Mouse (Mus musculus) heart, embryonic 14.5 days (tissue): ENCODE data around the gene Cbfa2t3. TPM values are rescaled to one million over a fixed set of nuclear protein-coding genes. Genes with fewer than 3 reads are reported as not detected.

ENCODE experiments used
- ATAC-seq: fragments of 200-750 bp; cut with Nextera tagmentation; 2 replicates; pipeline ENCODE4 v1.8.0; 2017; ENCODE audit warnings: low read depth, moderate TSS enrichment; ENCODE audit not compliant: insufficient number of reproducible peaks, insufficient read depth, low FRiP score
- H3K27ac ChIP-seq, 2 experiments: fragments of 200-500 bp in 1 of 2; fragments of 300-500 bp in 1 of 2; sonication (generic) in 1 of 2; replicated peaks in 1 of 2; 2 replicates each; pipeline ENCODE4 v1.5.1; 2012 to 2014; ENCODE audit warnings: low read depth in 2 of 2, low read length in 2 of 2, control low read depth in 1 of 2, mild to moderate bottlenecking in 1 of 2, mixed read lengths in 1 of 2; ENCODE audit not compliant: control insufficient read depth in 1 of 2, insufficient read depth in 1 of 2
- H3K27me3 ChIP-seq: fragments of 300-500 bp; sonication (generic); 2 replicates; pipeline ENCODE4 v1.6.1; 2014; ENCODE audit warnings: mild to moderate bottlenecking, low read length, control low read depth; ENCODE audit not compliant: control insufficient read depth, insufficient read depth
- H3K36me3 ChIP-seq: fragments of 300-500 bp; sonication (generic); 2 replicates; pipeline ENCODE4 v1.6.1; 2014; ENCODE audit warnings: mild to moderate bottlenecking, control low read depth, low read length, mixed read lengths; ENCODE audit not compliant: control insufficient read depth, insufficient read depth
- H3K4me1 ChIP-seq, 2 experiments: fragments of 200-500 bp in 1 of 2; fragments of 300-500 bp in 1 of 2; sonication (generic) in 1 of 2; 2 replicates each; pipeline ENCODE4 v1.6.1; 2012 to 2014; ENCODE audit warnings: low read length in 2 of 2, control low read depth in 1 of 2, mixed read lengths in 1 of 2; ENCODE audit not compliant: control insufficient read depth in 2 of 2, insufficient read depth in 2 of 2
- H3K4me2 ChIP-seq: fragments of 300-500 bp; sonication (generic); 2 replicates; pipeline ENCODE4 v1.6.1; 2014; ENCODE audit warnings: mild to moderate bottlenecking, low read length
- H3K4me3 ChIP-seq, 2 experiments: fragments of 200-500 bp in 1 of 2; fragments of 300-500 bp in 1 of 2; sonication (generic) in 1 of 2; 2 replicates each; pipeline ENCODE4 v1.5.1; 2012 to 2014; ENCODE audit warnings: low read length in 2 of 2, mild to moderate bottlenecking in 2 of 2, control low read depth in 1 of 2, low read depth in 1 of 2, moderate library complexity in 1 of 2; ENCODE audit not compliant: control insufficient read depth in 1 of 2, insufficient read depth in 1 of 2
- H3K9ac ChIP-seq: fragments of 300-500 bp; sonication (generic); 2 replicates; pipeline ENCODE4 v1.6.1; 2014; ENCODE audit warnings: mild to moderate bottlenecking, low read length
- H3K9me3 ChIP-seq: fragments of 300-500 bp; sonication (generic); 2 replicates; pipeline ENCODE4 v1.6.1; 2016; ENCODE audit warnings: low read length, control low read depth; ENCODE audit not compliant: control insufficient read depth
- WGBS: fragments of 180-500 bp; shearing (Covaris S2); extraction: QIAGEN DNeasy Blood & Tissue Kit; methylation state at CpG from one replicate; pipeline ENCODE4 v1.1.7; 2014; 5-methylcytosine and 5-hydroxymethylcytosine counted together
- polyA plus RNA-seq: library from polyadenylated mRNA; unstranded; fragments of >200 nt; fragmentation: Nextera tagmentation; extraction: Ambion mirVana; gene quantifications from 2 replicates; pipeline ENCODE4 v1.2.1, GENCODE M21; 2014

Cbfa2t3 gene
- polyA plus RNA-seq, 1 experiment from 2014 or later: 6.2 TPM

DNA sequence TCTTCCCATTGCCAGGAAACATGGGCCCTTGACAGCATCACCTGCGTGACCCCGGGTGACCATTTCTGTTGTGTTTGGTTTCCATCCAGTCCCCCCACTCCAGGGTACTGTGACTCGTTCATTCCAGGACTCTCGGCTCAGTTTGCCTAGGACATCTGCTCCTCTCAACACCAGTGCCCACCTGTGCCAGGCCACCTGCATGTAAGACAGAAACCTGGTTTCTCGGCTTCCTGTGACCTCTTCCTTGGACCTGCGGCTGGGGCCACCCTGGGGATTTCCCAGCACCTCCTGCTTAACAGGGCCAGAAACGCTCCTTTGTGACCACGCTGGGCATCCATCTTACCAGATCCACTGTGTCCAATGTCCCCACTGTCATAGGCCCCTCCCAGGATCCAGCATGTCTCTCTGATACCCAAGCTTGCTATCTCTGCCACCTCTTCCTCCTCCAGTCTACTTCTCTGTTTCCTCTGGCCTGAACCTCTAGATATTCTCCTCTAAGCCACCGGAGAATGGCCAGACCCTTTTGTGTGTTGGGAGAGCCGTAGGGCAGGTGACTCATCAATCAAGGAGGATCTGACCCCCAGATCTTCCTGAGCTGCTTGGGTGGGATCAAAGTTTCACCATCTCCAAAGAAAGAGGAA, 19.1 kb upstream of the Cbfa2t3 start:
- Histone ChIP-seq H3K9ac (no peak overlapping the region), H3K4me2 (no peak overlapping the region), H3K4me1 (peaks cover 18 to 26% of the 10 kb centered on the region in 2 experiments), H3K9me3 (no peaks in the 10 kb centered on the region), H3K27me3 (peaks cover 32% of the 10 kb centered on the region), H3K27ac (no peak overlapping the region), H3K36me3 (no peaks in the 10 kb centered on the region), H3K4me3 (no peak overlapping the region)
- 73% methylated on average over 10 of the region's 10 CpGs for WGBS
- ATAC-seq: no peak

- H3K27me3 ChIP-seq: peaks cover 33% of the 10 kb centered on the region
- no peak overlapping the region for H3K4me3 ChIP-seq
- H3K36me3 ChIP-seq: no peaks in the 10 kb centered on the region
- H3K4me2 ChIP-seq: no peak overlapping the region
- H3K9ac ChIP-seq: no peak overlapping the region
- no peak overlapping the region for H3K27ac ChIP-seq
- no peak for ATAC-seq
- WGBS: 65% methylated on average over 8 of the region's 8 CpGs
- H3K4me1 ChIP-seq: peaks cover 22 to 24% of the 10 kb centered on the region in 2 experiments
- H3K9me3 ChIP-seq: no peaks in the 10 kb centered on the region
Observed at GRCm38 (mm10) chr8:122716566-122716965, 17.7 kb upstream of the Cbfa2t3 start.

- ATAC-seq: no peak
- peaks cover 24% of the 10 kb centered on the region for H3K27me3 ChIP-seq
- H3K4me3 ChIP-seq: no peak overlapping the region
- WGBS: 85% methylated on average over 5 of the region's 5 CpGs
- no peak overlapping the region for H3K9ac ChIP-seq
- no peak overlapping the region for H3K27ac ChIP-seq
- H3K9me3 ChIP-seq: no peaks in the 10 kb centered on the region
- no peaks in the 10 kb centered on the region for H3K36me3 ChIP-seq
- peaks cover 1 to 4% of the 10 kb centered on the region in 2 experiments; a peak in 2 of 4 replicates for H3K4me1 ChIP-seq
- H3K4me2 ChIP-seq: no peak overlapping the region
Observed at GRCm38 (mm10) chr8:122713157-122713518, 14.2 kb upstream of the Cbfa2t3 start.

DNA sequence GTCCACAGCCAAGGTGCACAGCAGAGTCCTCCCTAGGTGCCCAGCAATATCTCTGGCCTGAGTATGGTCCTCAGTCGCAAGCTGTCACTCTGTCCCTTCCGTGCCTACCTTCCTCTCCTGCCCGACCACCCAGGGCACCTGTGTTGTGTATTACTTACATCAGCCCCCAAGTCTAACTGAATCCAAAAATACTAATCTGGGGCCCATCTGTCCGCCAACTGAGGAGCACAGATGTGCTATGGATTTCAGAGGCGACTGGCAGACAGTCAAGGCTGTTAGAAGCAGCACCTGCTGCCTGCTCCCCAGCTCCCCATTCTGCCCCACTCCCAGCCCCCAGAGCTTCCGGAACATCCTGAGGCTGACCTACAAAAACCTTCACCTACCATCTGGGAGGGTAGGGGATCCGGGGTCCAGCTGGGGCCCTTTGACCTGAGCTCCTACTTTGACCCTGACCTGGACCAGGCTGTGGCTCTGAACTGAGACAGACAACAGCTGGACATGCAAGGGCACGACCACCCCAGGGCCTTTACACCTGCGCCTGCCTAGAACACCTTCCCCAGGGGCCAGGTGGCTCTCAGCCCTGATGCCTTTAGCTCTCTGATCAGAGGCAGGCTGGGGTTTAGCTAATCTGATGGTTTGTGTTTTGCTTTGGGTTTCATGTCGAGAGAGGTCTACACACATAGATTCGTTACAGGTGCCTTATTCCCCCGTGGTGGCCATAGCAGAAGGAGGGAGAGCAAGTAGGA, 13.7 kb upstream of the Cbfa2t3 start:
- no peak for ATAC-seq
- peaks cover 0 to 4% of the 10 kb centered on the region in 2 experiments; a peak in 2 of 4 replicates for H3K4me1 ChIP-seq
- H3K27ac ChIP-seq: peak overlapping the region; percentile 23 to 62; a peak in 2 of 4 replicates
- 76% methylated on average over 12 of the region's 12 CpGs for WGBS
- H3K36me3 ChIP-seq: no peaks in the 10 kb centered on the region
- H3K27me3 ChIP-seq: peaks cover 24% of the 10 kb centered on the region
- H3K9me3 ChIP-seq: no peaks in the 10 kb centered on the region
- H3K4me2 ChIP-seq: no peak overlapping the region
- no peak overlapping the region for H3K4me3 ChIP-seq
- no peak overlapping the region for H3K9ac ChIP-seq

DNA sequence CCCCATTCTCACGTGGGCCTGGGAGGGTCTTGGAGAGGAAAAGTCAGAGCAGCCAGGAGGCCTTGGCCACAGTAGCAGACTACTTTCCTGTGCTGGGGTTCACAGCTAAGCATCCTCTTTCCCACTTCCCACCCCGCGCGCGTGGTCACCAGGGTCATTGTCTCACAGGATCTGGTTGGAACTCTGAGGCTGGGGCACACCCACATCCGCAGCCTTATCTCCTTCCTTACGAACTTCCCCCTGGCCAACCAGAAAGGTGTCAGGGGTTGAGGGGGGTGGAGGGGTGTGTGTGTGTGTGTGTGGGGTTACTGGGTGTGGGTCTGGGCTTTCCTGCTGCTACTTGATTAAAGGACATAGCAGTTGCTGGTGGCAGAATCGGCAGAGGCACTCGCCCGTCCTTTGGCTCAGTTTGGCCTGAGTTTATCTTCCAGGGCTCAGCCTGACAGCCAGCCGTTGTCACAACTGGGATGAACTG, 13.0 kb upstream of the Cbfa2t3 start:
- H3K27me3 ChIP-seq: peaks cover 18% of the 10 kb centered on the region
- 23% methylated on average over 11 of the region's 11 CpGs for WGBS
- no peaks in the 10 kb centered on the region for H3K9me3 ChIP-seq
- H3K4me1 ChIP-seq: peaks cover 0 to 4% of the 10 kb centered on the region in 2 experiments; a peak in 2 of 4 replicates
- ATAC-seq: peak; percentile 72
- no peak overlapping the region for H3K4me2 ChIP-seq
- no peaks in the 10 kb centered on the region for H3K36me3 ChIP-seq
- H3K4me3 ChIP-seq: no peak overlapping the region
- peak overlapping the region; percentile 23 to 62; a peak in 2 of 4 replicates for H3K27ac ChIP-seq
- no peak overlapping the region for H3K9ac ChIP-seq

- Histone ChIP-seq H3K9me3 (no peaks in the 10 kb centered on the region), H3K27me3 (peaks cover 13% of the 10 kb centered on the region), H3K4me2 (no peak overlapping the region), H3K4me1 (peaks cover 0 to 4% of the 10 kb centered on the region in 2 experiments; a peak in 2 of 4 replicates), H3K27ac (peak overlapping the region; percentile 4 to 62; a peak in 2 of 4 replicates), H3K36me3 (no peaks in the 10 kb centered on the region), H3K4me3 (no peak overlapping the region), H3K9ac (no peak overlapping the region)
- ATAC-seq: no peak
- WGBS: 64% methylated on average over 3 of the region's 3 CpGs
Observed at GRCm38 (mm10) chr8:122711480-122711879, 12.6 kb upstream of the Cbfa2t3 start.

GRCm38 (mm10) chr8:122709340-122710111, 10.6 kb upstream of the Cbfa2t3 start:
- Histone ChIP-seq H3K4me3 (no peak overlapping the region), H3K4me1 (peaks cover 6 to 9% of the 10 kb centered on the region in 2 experiments; a peak in 3 of 4 replicates), H3K27me3 (peaks cover 10% of the 10 kb centered on the region), H3K9ac (no peak overlapping the region), H3K4me2 (no peak overlapping the region), H3K36me3 (no peaks in the 10 kb centered on the region), H3K27ac (no peak overlapping the region), H3K9me3 (no peaks in the 10 kb centered on the region)
- WGBS: 55% methylated on average over 26 of the region's 26 CpGs
- no peak for ATAC-seq
